19 mouse cellular contexts compared by ENCODE assay signal in genomic region chr7:82943376-82943775, GRCm38 (mm10).
DNase-seq lines count a peak whose midpoint lies in the region; ATAC-seq and TF ChIP-seq lines count a peak whose summit lies in the region.
"Had no signal": no experiment of that assay in that cellular context is flagged by ENCODE, and none has a peak within 500 bp of the region (broad histone marks: within the 10 kb centered on the region; RNA-seq: fewer than 3 reads in every experiment).

No protein-coding gene starts in this region.

- no peaks in the 10 kb centered on the region for H3K4me1 ChIP-seq in forebrain, postnatal 0 days (ENCODE audit: insufficient read depth)
- H3K4me1 ChIP-seq in hindbrain, embryonic 11.5 days (replicated peaks; ENCODE audit: control insufficient read depth, insufficient read depth, low read length), result no peaks in the 10 kb centered on the region
- H3K4me1 ChIP-seq: megakaryocyte, embryonic 14.5 days; stomach, embryonic 15.5 days had no signal

- DNase-seq in layer of hippocampus, adult 2 months (ENCODE audit: low spot score in 2 of 2), result peak; percentile 7 to 11
- DNase-seq in layer of hippocampus, postnatal 36 days, result no peak
- peak; percentile 53 for DNase-seq in forebrain, postnatal 0 days
- DNase-seq in layer of hippocampus, adult 9-11 months, result peak; percentile 47
- peak; percentile 43 to 64 for DNase-seq in right cerebral cortex, postnatal 10 days (ENCODE audit: low spot score in 2 of 2)
- DNase-seq in adrenal gland, adult 8-10 months, result no peak
- no peak for DNase-seq in hindbrain, embryonic 11.5 days (ENCODE audit: low spot score)
- DNase-seq: cerebellum, adult 2 months; embryo, embryonic 11 days; gastrocnemius, postnatal 25 days; kidney, postnatal 25 days; thymus, postnatal 36 days had no signal

- no peaks in the 10 kb centered on the region for H3K27me3 ChIP-seq in forebrain, postnatal 0 days (ENCODE audit: insufficient read depth, low read length)
- no peaks in the 10 kb centered on the region for H3K27me3 ChIP-seq in hindbrain, embryonic 11.5 days (ENCODE audit: control insufficient read depth, insufficient read depth, low read length)
- H3K27me3 ChIP-seq: heart, embryonic 13.5 days; stomach, embryonic 15.5 days had no signal

- no peak overlapping the region for H3K4me3 ChIP-seq in layer of hippocampus, adult 2 months
- no peak overlapping the region for H3K4me3 ChIP-seq in forebrain, postnatal 0 days (ENCODE audit: low read depth, low read length)
- no peak overlapping the region for H3K4me3 ChIP-seq in hindbrain, embryonic 11.5 days (ENCODE audit: low read depth, low read length)
- H3K4me3 ChIP-seq: erythroblast, embryonic 14.5 days; heart, embryonic 13.5 days; megakaryocyte, embryonic 14.5 days; stomach, embryonic 15.5 days had no signal

- no peak overlapping the region for H3K9ac ChIP-seq in forebrain, postnatal 0 days
- H3K9ac ChIP-seq in hindbrain, embryonic 11.5 days (ENCODE audit: low read depth, low read length), result no peak overlapping the region
- H3K9ac ChIP-seq: heart, embryonic 13.5 days; liver, embryonic 14.5 days; stomach, embryonic 15.5 days had no signal

- TF ChIP-seq CTCF in layer of hippocampus, adult 2 months (conservative IDR thresholded peaks at IDR 0.05), result peak; percentile 23
- peak; percentile 34; the same call in 1 of the 2 replicates for TF ChIP-seq CTCF in forebrain, postnatal 0 days (IDR thresholded peaks at IDR 0.05; ENCODE audit: low read depth)

- no peaks in the 10 kb centered on the region for H3K36me3 ChIP-seq in forebrain, postnatal 0 days (ENCODE audit: insufficient read depth)
- no peaks in the 10 kb centered on the region for H3K36me3 ChIP-seq in hindbrain, embryonic 11.5 days (ENCODE audit: control insufficient read depth, insufficient read depth, low read length)
- H3K36me3 ChIP-seq: heart, embryonic 13.5 days; stomach, embryonic 15.5 days had no signal

- ATAC-seq in forebrain, postnatal 0 days, result peak; percentile 90
- no peak for ATAC-seq in hindbrain, embryonic 11.5 days (ENCODE audit: low FRiP score)
- ATAC-seq: CD4-positive, CD25-positive, alpha-beta regulatory T cell, adult 4 months; intestine, embryonic 16.5 days had no signal

- H3K9me3 ChIP-seq in forebrain, postnatal 0 days (ENCODE audit: low read length), result no peaks in the 10 kb centered on the region
- peaks cover 2% of the 10 kb centered on the region; the same call in 1 of the 2 replicates for H3K9me3 ChIP-seq in hindbrain, embryonic 11.5 days (ENCODE audit: control insufficient read depth, low read length)
- H3K9me3 ChIP-seq: stomach, embryonic 15.5 days had no signal

- WGBS in forebrain, postnatal 0 days, result 39% methylated on average over 9 of the region's 9 CpGs
- 90% methylated on average over 9 of the region's 9 CpGs for WGBS in hindbrain, embryonic 11.5 days

- H3K4me2 ChIP-seq in forebrain, postnatal 0 days (ENCODE audit: low read depth), result no peak overlapping the region
- no peak overlapping the region for H3K4me2 ChIP-seq in hindbrain, embryonic 11.5 days (replicated peaks; ENCODE audit: low read depth, low read length)
- H3K4me2 ChIP-seq: heart, embryonic 13.5 days; stomach, embryonic 15.5 days had no signal

- H3K27ac ChIP-seq in layer of hippocampus, adult 2 months, result no peak overlapping the region
- H3K27ac ChIP-seq in forebrain, postnatal 0 days (ENCODE audit: low read depth, low read length), result 0 out of 2 replicates have a peak overlapping the region, but pooled peaks have one; percentile 50
- no peak overlapping the region for H3K27ac ChIP-seq in hindbrain, embryonic 11.5 days (ENCODE audit: low read depth, low read length)
- H3K27ac ChIP-seq: heart, embryonic 13.5 days; liver, embryonic 14.5 days; stomach, embryonic 15.5 days had no signal

Comparison
In these comparisons a context has a peak if more than half of its experiments do, and no peak if none do; other contexts are left out.
1. DNase-seq: peak in layer of hippocampus, adult 2 months (2 of 2), forebrain, postnatal 0 days (single experiment), layer of hippocampus, adult 9-11 months (single experiment) and right cerebral cortex, postnatal 10 days (2 of 2); none in layer of hippocampus, postnatal 36 days (0 of 2), adrenal gland, adult 8-10 months (single experiment) and hindbrain, embryonic 11.5 days (single experiment).